Mouse (Mus musculus): Measurements from ENCODE around the gene Bbip1.

DNA sequence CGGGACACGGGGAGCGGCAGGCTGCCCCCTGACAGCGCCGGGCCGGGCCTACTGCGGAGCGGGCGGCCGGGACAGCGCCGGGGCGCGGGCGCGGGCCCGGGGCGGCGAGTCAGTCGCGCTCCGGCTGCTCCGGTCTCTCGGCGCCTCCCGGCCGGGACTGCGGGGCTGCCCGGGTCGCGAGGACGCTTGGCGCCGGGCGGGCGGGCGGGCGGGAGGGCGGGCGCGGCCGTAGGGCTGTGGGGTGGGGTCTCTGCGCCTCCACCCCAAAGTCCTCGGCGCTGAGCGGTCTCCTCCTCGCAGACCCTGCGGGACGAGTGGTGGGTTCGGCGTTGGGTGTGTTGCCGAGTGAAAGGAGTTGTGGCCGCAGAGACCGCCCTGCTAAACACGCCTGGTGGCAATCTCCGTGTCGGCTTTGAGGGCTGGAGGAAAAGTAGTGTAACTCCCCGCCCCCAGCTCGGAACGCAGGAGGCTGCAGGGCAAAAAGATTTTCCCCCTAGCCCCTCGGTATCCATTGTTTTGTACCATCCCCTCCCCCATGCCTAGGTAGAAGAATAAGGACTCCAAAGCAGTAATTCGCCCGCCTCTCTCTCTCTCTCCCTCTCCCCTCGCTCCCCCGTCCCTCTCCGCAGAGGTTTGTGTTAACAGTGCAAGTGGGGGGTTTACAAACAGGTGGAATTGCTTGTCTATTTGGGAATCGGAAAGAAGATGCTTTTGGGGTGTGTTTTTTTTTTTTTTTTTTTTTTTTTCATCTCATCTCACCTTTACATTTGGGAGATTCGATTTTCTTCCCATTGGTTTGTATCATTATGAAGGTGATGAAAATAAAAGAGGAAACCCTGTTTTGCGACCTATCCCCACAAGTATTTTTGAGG, 980 bp upstream of the Bbip1 start:
- TF ChIP-seq GATA1 (IDR thresholded peaks at IDR 0.05; ENCODE audit: borderline replicate concordance, low read length) (no peak), FLI1 (IDR thresholded peaks at IDR 0.05; ENCODE audit: low read length) (no peak)
